Mouse (Mus musculus) neural tube, embryonic 11.5 days (tissue): ENCODE results near the gene Vangl2. TPM values are rescaled to one million over a fixed set of nuclear protein-coding genes. Genes with fewer than 3 reads are reported as not detected.
A peak's percentile ranks its signal among the peaks of the same experiment; 100 is the strongest.

Experiments used
- ATAC-seq: fragments of 200-750 bp; cut with Nextera tagmentation; 2 replicates; pipeline ENCODE4 v1.8.0; 2017; ENCODE audit warnings: moderate number of reproducible peaks, mild to moderate bottlenecking, moderate TSS enrichment, moderate library complexity; ENCODE audit not compliant: insufficient read depth, low FRiP score, low TSS enrichment
- DNase-seq: peaks from one replicate; pipeline ENCODE4 v3.0.0-alpha.2; 2015; ENCODE audit warnings: low spot score
- H3K27ac ChIP-seq: fragments of 300-500 bp; sonication (generic); 2 replicates; pipeline ENCODE4 v1.5.1; 2014; ENCODE audit warnings: low read depth, mild to moderate bottlenecking, low read length
- H3K27me3 ChIP-seq: fragments of 300-500 bp; sonication (generic); 2 replicates; pipeline ENCODE4 v1.6.1; 2014; ENCODE audit warnings: mild to moderate bottlenecking, low read length, mixed read lengths; ENCODE audit not compliant: control insufficient read depth, insufficient read depth
- H3K36me3 ChIP-seq: fragments of 300-500 bp; sonication (generic); 2 replicates; pipeline ENCODE4 v1.6.1; 2014; ENCODE audit warnings: mild to moderate bottlenecking, low read length, moderate library complexity, mixed read lengths; ENCODE audit not compliant: control insufficient read depth, insufficient read depth
- H3K4me1 ChIP-seq: fragments of 300-500 bp; sonication (generic); 2 replicates; pipeline ENCODE4 v1.6.1; 2014; ENCODE audit warnings: low read length, mixed read lengths; ENCODE audit not compliant: control insufficient read depth, insufficient read depth
- H3K4me2 ChIP-seq: fragments of 300-500 bp; sonication (generic); 2 replicates; pipeline ENCODE4 v1.6.1; 2014; ENCODE audit warnings: low read depth, mild to moderate bottlenecking, moderate library complexity
- H3K4me3 ChIP-seq: fragments of 300-500 bp; sonication (generic); 2 replicates; pipeline ENCODE4 v1.5.1; 2014; ENCODE audit warnings: low read depth, low read length
- H3K9ac ChIP-seq: fragments of 300-500 bp; sonication (generic); 2 replicates; pipeline ENCODE4 v1.6.1; 2014; ENCODE audit warnings: mild to moderate bottlenecking, low read length
- H3K9me3 ChIP-seq: fragments of 300-500 bp; sonication (generic); 2 replicates; pipeline ENCODE4 v1.6.1; 2016; ENCODE audit warnings: low read length; ENCODE audit not compliant: control insufficient read depth
- WGBS: fragments of 180-500 bp; shearing (Covaris S2); extraction: QIAGEN DNeasy Blood & Tissue Kit; methylation state at CpG from one replicate; pipeline ENCODE4 v1.1.7; 2014; 5-methylcytosine and 5-hydroxymethylcytosine counted together
- polyA plus RNA-seq: library from polyadenylated mRNA; unstranded; fragments of >200 nt; fragmentation: Nextera tagmentation; extraction: Ambion mirVana; gene quantifications from 2 replicates; pipeline ENCODE4 v1.2.1, GENCODE M21; 2014

Gene Vangl2
- polyA plus RNA-seq, 1 experiment from 2014 or later = 69.0 TPM

DNA sequence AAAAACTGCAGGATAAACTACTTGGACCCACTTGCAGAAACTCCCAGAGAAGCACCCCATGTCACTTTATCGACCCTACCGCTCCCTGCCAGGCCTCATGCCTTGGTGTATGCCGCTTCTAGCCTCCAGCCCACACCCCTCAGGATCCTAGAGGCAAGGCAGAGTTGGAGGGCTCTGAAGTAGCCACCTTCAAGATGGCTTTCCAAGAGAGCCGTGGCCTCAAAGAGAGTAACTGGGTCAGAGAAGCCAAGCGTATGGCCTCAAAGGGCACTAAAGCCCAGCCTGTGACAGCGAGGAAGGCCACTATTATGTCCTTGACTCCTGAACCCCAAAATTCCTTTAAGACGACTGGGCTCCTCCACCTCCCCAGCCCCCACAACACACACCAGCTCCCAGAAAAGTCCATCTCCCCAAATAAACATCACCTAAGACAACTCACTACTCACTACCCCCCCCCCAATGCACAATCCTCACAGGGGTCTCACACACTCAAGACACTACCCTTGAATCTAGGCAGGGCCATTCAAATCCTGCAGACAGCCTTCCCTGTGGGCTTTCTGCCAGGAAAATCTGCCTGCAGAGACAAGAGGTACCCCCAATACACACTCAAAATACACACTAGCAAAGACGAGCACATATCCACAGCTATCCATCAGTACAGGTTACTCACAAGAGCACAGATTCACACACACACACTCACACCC is 2.9 kb downstream of the Vangl2 start:
- no peak for ATAC-seq
- Histone ChIP-seq H3K4me1 (peaks cover 58% of the 10 kb centered on the region), H3K4me2 (peak overlapping the region; percentile 81), H3K27ac (peak overlapping the region; percentile 30; the same call in 1 of the 2 replicates), H3K27me3 (no peaks in the 10 kb centered on the region), H3K9ac (peak overlapping the region; percentile 98), H3K9me3 (no peaks in the 10 kb centered on the region), H3K36me3 (no peaks in the 10 kb centered on the region; the same call in 1 of the 2 replicates), H3K4me3 (peak overlapping the region; percentile 94)
- WGBS = 24% methylated on average over 8 of the region's 8 CpGs
- peak; percentile 9 for DNase-seq

DNA sequence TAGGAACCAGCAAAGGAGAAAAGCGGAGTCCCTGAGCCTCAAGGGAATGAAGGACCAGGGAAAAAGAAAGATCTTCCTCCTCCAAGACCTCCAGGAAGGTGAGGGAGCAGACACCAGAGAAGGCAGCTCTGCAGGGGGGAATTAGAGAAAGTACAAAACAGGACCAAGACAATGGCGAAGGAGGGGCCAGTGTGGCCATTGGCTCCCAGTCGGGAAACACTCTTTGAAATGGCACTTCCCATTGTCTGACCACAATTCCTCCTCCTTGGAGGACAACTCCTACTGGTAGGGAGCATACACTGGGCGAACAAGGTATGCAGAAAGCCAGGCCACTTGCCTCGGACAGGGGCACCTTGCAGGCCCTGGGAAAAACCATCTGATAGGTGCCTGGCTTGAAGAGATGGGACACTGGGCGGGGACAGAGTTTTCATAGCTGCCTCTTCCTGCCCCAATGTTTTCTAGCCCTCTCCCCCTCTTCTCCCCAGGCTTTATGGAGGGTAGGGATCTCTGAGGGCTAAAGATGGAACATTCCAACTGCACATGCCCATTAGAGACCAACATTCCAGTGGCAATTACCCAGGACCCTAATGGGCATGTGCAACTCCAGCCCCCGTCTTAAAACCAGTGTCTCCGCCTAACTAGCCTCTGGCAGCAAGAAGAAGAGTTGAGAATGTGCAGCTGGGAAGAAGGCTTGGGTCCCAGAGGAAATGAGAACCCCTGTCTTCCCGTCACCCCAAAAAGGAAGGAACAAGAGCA is 3.9 kb downstream of the Vangl2 start:
- H3K27ac ChIP-seq = 0 out of 2 replicates have a peak overlapping the region, but pooled peaks have one; percentile 30
- peak overlapping the region; percentile 98 for H3K9ac ChIP-seq
- H3K9me3 ChIP-seq = no peaks in the 10 kb centered on the region
- peak overlapping the region; percentile 81 for H3K4me2 ChIP-seq
- H3K4me1 ChIP-seq = peaks cover 68% of the 10 kb centered on the region
- H3K27me3 ChIP-seq = no peaks in the 10 kb centered on the region
- WGBS = 24% methylated on average over 9 of the region's 9 CpGs
- DNase-seq = peak; percentile 16
- peak overlapping the region; percentile 94 for H3K4me3 ChIP-seq
- no peaks in the 10 kb centered on the region; the same call in 1 of the 2 replicates for H3K36me3 ChIP-seq
- ATAC-seq = no peak

DNA sequence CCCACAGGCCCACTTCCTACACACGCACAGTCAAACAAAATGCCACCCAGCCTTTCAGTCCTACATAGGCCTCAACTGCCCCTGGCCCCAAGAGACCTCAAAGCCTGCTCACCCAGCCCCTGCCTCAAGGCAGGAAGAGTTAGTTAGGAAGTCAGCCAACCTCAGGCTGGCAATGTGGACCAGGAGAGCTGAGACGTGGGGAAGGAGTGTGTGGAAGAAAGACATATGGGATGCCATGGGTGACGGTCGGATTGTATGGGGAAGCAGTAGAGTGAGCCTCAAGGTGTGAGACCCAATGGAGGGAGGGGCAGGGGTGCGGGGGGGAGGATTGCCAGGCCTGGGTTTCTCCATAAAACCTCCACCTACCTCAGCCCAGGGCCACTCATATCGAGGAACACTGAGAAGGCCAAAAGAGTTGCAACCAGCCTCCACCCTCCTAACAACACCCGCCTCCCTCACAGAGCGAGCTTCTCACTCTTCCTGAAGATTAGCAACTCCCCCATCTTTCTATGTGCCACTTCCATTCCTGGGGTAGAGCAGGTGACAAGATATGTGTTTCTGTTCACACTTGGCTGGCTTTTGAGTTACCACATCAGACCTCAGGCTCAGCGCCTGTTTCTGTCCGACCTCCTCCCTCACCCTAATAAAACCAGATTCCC is 8.3 kb downstream of the Vangl2 start:
- WGBS = 61% methylated on average over 9 of the region's 10 CpGs
- Histone ChIP-seq H3K4me3 (no peak overlapping the region), H3K9ac (no peak overlapping the region; the same call in 1 of the 2 replicates)

DNA sequence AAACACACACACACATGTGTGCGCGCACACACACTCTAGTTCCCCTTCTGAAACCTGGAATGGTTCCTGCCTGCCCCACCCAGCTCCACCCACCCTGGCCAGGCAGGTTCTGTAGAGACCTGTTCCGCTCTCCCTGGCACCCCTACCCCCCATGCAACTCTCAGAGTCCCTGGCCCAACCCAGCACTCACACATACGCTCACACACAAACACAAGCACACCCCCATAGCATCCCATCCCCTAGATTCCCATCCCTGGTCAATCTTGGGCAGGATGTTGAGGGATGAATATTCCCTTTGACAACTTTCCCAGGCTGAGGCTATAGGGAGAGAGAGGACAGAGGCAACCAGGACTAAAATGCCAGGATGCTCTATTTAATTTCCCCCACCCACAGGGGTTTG is 8.9 kb downstream of the Vangl2 start:
- ATAC-seq (no peak), DNase-seq (no peak)
- peaks cover 86% of the 10 kb centered on the region for H3K4me1 ChIP-seq
- H3K9me3 ChIP-seq = no peaks in the 10 kb centered on the region
- H3K4me3 ChIP-seq = no peak overlapping the region
- no peak overlapping the region; the same call in 1 of the 2 replicates for H3K9ac ChIP-seq
- no peaks in the 10 kb centered on the region; the same call in 1 of the 2 replicates for H3K36me3 ChIP-seq
- H3K27ac ChIP-seq = 0 out of 2 replicates have a peak overlapping the region, but pooled peaks have one; percentile 56
- WGBS = 94% methylated on average over 4 of the region's 4 CpGs
- H3K27me3 ChIP-seq = no peaks in the 10 kb centered on the region
- H3K4me2 ChIP-seq = peak overlapping the region; percentile 9

More for the DNA sequence above, 8.3 kb downstream of the Vangl2 start:
- H3K4me1 ChIP-seq = peaks cover 87% of the 10 kb centered on the region
- 0 out of 2 replicates have a peak overlapping the region, but pooled peaks have one; percentile 27 for H3K27ac ChIP-seq
- DNase-seq = no peak
- no peaks in the 10 kb centered on the region for H3K27me3 ChIP-seq
- no peak for ATAC-seq
- no peaks in the 10 kb centered on the region for H3K9me3 ChIP-seq
- H3K4me2 ChIP-seq = peak overlapping the region; percentile 14
- no peaks in the 10 kb centered on the region; the same call in 1 of the 2 replicates for H3K36me3 ChIP-seq

DNA sequence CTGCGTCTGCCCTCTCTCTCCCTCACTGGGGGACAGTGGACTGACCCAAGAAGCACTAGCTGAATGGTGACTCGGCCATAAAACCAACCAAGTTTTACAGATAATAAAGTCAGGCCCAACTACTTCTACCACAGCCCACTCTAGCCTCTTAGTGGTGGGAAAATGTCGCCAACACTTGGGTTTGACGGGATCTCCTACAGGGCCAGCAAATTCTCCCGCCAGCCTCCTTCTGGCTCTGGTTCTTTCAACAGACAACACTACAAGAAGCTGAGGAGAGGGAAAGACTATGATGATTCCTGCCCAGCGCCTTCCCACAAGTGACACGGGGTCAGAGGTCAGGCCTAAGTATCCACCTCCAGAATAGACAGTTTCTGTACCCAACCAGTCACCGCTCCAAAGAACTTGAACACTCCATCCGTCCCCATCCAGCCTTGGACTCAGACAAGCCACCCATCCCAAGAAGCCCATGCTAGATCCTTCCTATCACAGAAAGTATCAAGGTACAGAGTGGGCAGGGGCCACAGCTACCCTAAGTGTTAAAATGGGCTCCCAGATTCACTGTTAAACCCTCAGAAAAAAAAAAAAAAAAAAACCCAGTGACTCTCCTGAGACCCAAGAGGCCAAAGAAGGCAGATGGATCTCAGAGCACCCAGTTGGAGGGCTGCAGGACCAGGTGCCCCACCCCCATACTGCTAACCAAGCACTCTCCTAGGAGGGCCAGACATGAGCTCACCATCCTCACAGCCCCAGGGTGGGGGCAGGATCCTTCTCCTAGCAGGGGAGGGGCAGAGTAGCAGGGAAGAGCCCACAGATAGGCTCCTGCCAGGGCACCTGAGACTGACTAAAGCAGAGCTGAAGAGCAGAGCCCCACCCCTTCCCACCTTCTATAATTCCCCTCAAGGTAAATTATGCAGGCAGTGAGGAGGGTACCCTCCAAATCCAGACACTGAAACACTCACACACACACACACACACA is 9.6 kb downstream of the Vangl2 start:
- WGBS = 71% methylated on average over 9 of the region's 9 CpGs
- H3K36me3 ChIP-seq = no peaks in the 10 kb centered on the region; the same call in 1 of the 2 replicates
- no peaks in the 10 kb centered on the region for H3K27me3 ChIP-seq
- H3K4me2 ChIP-seq = peak overlapping the region; percentile 42
- DNase-seq = no peak
- H3K9me3 ChIP-seq = no peaks in the 10 kb centered on the region
- H3K4me3 ChIP-seq = no peak overlapping the region
- H3K9ac ChIP-seq = no peak overlapping the region; the same call in 1 of the 2 replicates
- peaks cover 85% of the 10 kb centered on the region for H3K4me1 ChIP-seq
- H3K27ac ChIP-seq = peak overlapping the region; percentile 88
- no peak for ATAC-seq

DNA sequence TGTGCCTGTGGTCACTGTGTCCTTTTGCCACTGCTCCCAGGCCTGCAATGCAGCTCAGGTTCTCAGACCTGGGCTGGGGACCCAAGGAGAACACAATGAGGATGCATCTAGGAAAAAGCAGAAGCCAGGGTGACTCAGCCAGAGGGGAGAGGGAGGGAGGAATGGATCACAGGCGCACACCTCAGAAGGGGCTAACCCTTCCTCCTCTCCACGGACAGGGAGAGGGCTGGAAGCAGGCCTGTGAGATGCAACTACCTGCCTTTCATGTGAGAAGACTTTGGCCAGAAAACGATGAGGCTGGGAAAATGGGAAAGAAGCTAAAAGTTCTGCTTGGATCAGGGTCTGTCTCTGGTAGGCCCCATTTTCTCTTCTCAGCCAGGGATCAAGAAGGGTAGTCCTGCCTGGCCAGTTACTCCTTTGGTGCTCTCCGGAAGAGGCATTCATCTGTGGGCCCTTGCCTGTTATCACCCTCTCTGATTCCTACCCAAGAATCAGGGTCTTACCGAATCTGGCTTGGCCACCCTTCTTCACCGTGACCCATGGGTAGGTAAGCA is 10.7 kb downstream of the Vangl2 start:
- Histone ChIP-seq H3K27ac (peak overlapping the region; percentile 88), H3K4me3 (no peak overlapping the region), H3K9me3 (no peaks in the 10 kb centered on the region), H3K4me2 (peak overlapping the region; percentile 42), H3K4me1 (peaks cover 87% of the 10 kb centered on the region), H3K27me3 (no peaks in the 10 kb centered on the region), H3K36me3 (peaks cover 2% of the 10 kb centered on the region; the same call in 1 of the 2 replicates), H3K9ac (peak overlapping the region; percentile 44)
- no peak; the same call in 1 of the 2 replicates for ATAC-seq
- whole genome bisulfite sequencing = 63% methylated on average over 6 of the region's 6 CpGs
- DNase-seq = no peak

DNA sequence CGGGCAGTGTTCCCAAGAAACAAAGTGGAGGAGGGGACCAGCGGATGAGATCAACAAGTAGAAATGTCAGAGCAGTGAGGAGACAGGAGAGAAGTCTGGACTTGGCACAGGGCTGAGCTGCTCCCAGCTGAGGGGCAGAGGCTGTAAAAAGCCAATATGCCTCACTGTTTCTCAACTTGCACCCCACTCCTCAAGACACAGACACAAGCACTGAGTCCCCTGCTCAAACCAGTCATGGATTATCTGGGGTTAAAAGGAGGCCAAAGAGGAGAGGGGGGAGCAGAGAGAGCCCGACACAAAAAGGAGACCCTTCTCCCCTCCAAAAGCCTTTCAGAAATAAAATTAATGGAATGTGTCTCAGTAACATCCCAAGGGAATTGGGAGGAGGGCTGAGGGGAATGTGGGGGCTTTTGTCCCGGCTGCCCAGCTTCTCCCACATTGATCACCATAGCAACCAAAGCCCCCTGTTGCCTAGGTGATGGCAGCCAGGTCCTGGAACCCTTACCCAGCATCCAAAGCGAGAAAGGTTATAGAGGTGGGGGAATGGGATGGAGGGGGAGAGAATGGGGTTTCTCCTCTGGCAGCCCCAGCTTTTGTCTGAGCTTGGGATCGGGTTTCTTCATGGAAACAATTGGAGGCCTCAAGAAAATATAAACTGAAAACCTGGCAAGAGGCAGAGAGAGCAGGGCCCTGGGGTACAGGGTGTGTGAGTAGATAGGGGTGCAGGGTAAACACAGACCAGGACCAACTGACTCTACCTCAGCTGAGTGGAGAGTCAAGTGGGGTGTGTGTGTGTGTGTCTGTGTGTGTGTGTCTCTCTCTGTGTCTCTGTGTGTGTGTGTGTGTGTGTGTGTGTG is 11.4 kb downstream of the Vangl2 start:
- ATAC-seq (peak; percentile 85), DNase-seq (peak; percentile 91)
- peak overlapping the region; percentile 42 for H3K4me2 ChIP-seq
- H3K9ac ChIP-seq = peak overlapping the region; percentile 50
- 23% methylated on average over 6 of the region's 6 CpGs for WGBS
- H3K9me3 ChIP-seq = no peaks in the 10 kb centered on the region
- peak overlapping the region; percentile 88 for H3K27ac ChIP-seq
- H3K4me3 ChIP-seq = no peak overlapping the region
- H3K36me3 ChIP-seq = peaks cover 2% of the 10 kb centered on the region; the same call in 1 of the 2 replicates
- no peaks in the 10 kb centered on the region for H3K27me3 ChIP-seq
- peaks cover 81% of the 10 kb centered on the region for H3K4me1 ChIP-seq
